Mouse (Mus musculus) stomach, postnatal 0 days (tissue): Measurements from ENCODE around the gene Parp11. TPM values are rescaled to one million over a fixed set of nuclear protein-coding genes. Genes with fewer than 3 reads are reported as not detected.

Experiments
- ATAC-seq: fragments of 200-750 bp; cut with Nextera tagmentation; 2 replicates; pipeline ENCODE4 v1.8.0; 2017; ENCODE audit not compliant: low FRiP score, low TSS enrichment
- DNase-seq: peaks from one replicate; pipeline ENCODE4 v3.0.0-alpha.2; 2016; ENCODE audit warnings: low spot score
- H3K27ac ChIP-seq: fragments of 300-500 bp; sonication (generic); replicated peaks from 2 replicates; pipeline ENCODE4 v1.5.1; 2014; ENCODE audit warnings: mild to moderate bottlenecking, control low read depth
- H3K27me3 ChIP-seq: fragments of 300-500 bp; sonication (generic); 2 replicates; pipeline ENCODE4 v1.6.1; 2014; ENCODE audit warnings: low read length; ENCODE audit not compliant: control insufficient read depth, insufficient read depth
- H3K36me3 ChIP-seq: fragments of 300-500 bp; sonication (generic); 2 replicates; pipeline ENCODE4 v1.6.1; 2014; ENCODE audit warnings: low read length, mixed read lengths; ENCODE audit not compliant: control insufficient read depth, insufficient read depth
- H3K4me1 ChIP-seq: fragments of 300-500 bp; sonication (generic); replicated peaks from 2 replicates; pipeline ENCODE4 v1.6.1; 2014; ENCODE audit warnings: antibody characterized with exemption; ENCODE audit not compliant: control insufficient read depth, insufficient read depth
- H3K4me2 ChIP-seq: fragments of 300-500 bp; sonication (generic); replicated peaks from 2 replicates; pipeline ENCODE4 v1.6.1; 2014; ENCODE audit warnings: low read depth, mild to moderate bottlenecking, control low read depth, moderate library complexity
- H3K4me3 ChIP-seq: fragments of 300-500 bp; sonication (generic); 2 replicates; pipeline ENCODE4 v1.5.1; 2014; ENCODE audit warnings: low read depth, low read length, control low read depth
- H3K9ac ChIP-seq: fragments of 300-500 bp; sonication (generic); 2 replicates; pipeline ENCODE4 v1.6.1; 2014; ENCODE audit warnings: mild to moderate bottlenecking, low read length, control low read depth, mixed read lengths
- H3K9me3 ChIP-seq: fragments of 300-500 bp; sonication (generic); 2 replicates; pipeline ENCODE4 v1.6.1; 2016; ENCODE audit warnings: low read length; ENCODE audit not compliant: control insufficient read depth
- CTCF ChIP-seq: IDR thresholded peaks from 2 replicates; pipeline ENCODE4 v1.5.1; 2016; ENCODE audit warnings: antibody characterized with exemption, low read depth, mild to moderate bottlenecking, moderate library complexity
- EP300 ChIP-seq: optimal IDR thresholded peaks from 2 replicates; pipeline ENCODE3; 2016; ENCODE audit warnings: antibody characterized with exemption
- WGBS: fragments of 180-500 bp; shearing (Covaris S2); extraction: QIAGEN DNeasy Blood & Tissue Kit; methylation state at CpG from one replicate; pipeline ENCODE4 v1.1.7; 2014; 5-methylcytosine and 5-hydroxymethylcytosine counted together
- polyA plus RNA-seq: library from polyadenylated mRNA; unstranded; fragments of >200 nt; fragmentation: Nextera tagmentation; extraction: Ambion mirVana; gene quantifications from 2 replicates; pipeline ENCODE4 v1.2.1, GENCODE M21; 2015

Parp11 gene
- polyA plus RNA-seq, 1 experiment from 2014 or later, result 7.7 TPM

GRCm38 (mm10) chr6:127531412-127532205 is 85.0 kb downstream of the Parp11 start:
- Histone ChIP-seq H3K4me1 (no peaks in the 10 kb centered on the region), H3K27ac (no peak overlapping the region), H3K36me3 (no peaks in the 10 kb centered on the region), H3K9me3 (no peaks in the 10 kb centered on the region), H3K4me3 (no peak overlapping the region), H3K9ac (no peak overlapping the region), H3K27me3 (no peaks in the 10 kb centered on the region), H3K4me2 (no peak overlapping the region)
- 58% methylated on average over 3 of the region's 3 CpGs for WGBS
- no peak for ATAC-seq
- no peak for TF ChIP-seq EP300
- no peak for DNase-seq

- H3K4me3 ChIP-seq, result no peak overlapping the region
- H3K4me2 ChIP-seq, result no peak overlapping the region
- TF ChIP-seq CTCF, result no peak
- no peak for TF ChIP-seq EP300
- H3K27ac ChIP-seq, result no peak overlapping the region
- H3K9me3 ChIP-seq, result no peaks in the 10 kb centered on the region
- H3K9ac ChIP-seq, result no peak overlapping the region
- DNase-seq (no peak), ATAC-seq (no peak)
- no peaks in the 10 kb centered on the region for H3K27me3 ChIP-seq
- H3K4me1 ChIP-seq, result no peaks in the 10 kb centered on the region
- WGBS, result 86% methylated on average over 5 of the region's 5 CpGs
- H3K36me3 ChIP-seq, result no peaks in the 10 kb centered on the region
Measured at GRCm38 (mm10) chr6:127532304-127532703, 85.7 kb downstream of the Parp11 start.

- Histone ChIP-seq H3K36me3 (no peaks in the 10 kb centered on the region), H3K4me3 (no peak overlapping the region), H3K4me1 (no peaks in the 10 kb centered on the region), H3K9ac (no peak overlapping the region), H3K27ac (no peak overlapping the region), H3K27me3 (no peaks in the 10 kb centered on the region), H3K9me3 (no peaks in the 10 kb centered on the region), H3K4me2 (no peak overlapping the region)
- no peak for DNase-seq
- TF ChIP-seq EP300 (no peak), CTCF (no peak)
- WGBS, result 72% methylated on average over 5 of the region's 5 CpGs
- no peak for ATAC-seq
Measured at GRCm38 (mm10) chr6:127533766-127534165, 87.1 kb downstream of the Parp11 start.

- ATAC-seq (no peak), DNase-seq (no peak)
- Histone ChIP-seq H3K4me1 (no peaks in the 10 kb centered on the region), H3K27me3 (no peaks in the 10 kb centered on the region), H3K9ac (no peak overlapping the region), H3K9me3 (no peaks in the 10 kb centered on the region), H3K36me3 (no peaks in the 10 kb centered on the region), H3K4me2 (no peak overlapping the region), H3K4me3 (no peak overlapping the region), H3K27ac (no peak overlapping the region)
- no peak for TF ChIP-seq EP300
- TF ChIP-seq CTCF, result no peak
- WGBS, result 67% methylated on average over 7 of the region's 7 CpGs
Measured at GRCm38 (mm10) chr6:127537035-127537434, 90.4 kb downstream of the Parp11 start.

DNA sequence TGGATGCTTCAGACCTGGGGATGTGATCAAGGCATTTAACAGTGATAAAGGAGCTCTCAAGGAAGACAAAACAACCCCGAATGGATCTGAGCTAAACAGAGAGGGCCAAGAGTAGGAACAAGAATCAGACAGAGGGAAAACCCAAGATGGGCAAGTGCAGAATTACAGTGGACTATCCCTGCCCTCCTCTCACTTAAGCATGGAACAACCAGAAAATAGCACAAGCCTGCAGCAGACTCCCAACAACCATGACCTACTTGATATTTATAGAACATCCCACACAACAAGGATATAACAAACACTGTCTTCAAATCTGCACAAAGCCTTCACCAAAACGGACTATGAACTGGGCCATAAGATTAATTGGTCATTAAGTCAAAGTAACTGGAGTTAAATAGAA is 91.5 kb downstream of the Parp11 start:
- 66% methylated on average over 2 of the region's 2 CpGs for WGBS
- no peak for ATAC-seq
- TF ChIP-seq EP300, result no peak
- no peak for TF ChIP-seq CTCF

GRCm38 (mm10) chr6:127539226-127539625 is 92.6 kb downstream of the Parp11 start:
- H3K9me3 ChIP-seq, result no peaks in the 10 kb centered on the region
- H3K27ac ChIP-seq, result no peak overlapping the region
- ATAC-seq (no peak), DNase-seq (no peak)
- H3K4me1 ChIP-seq, result no peaks in the 10 kb centered on the region
- 93% methylated on average over 4 of the region's 4 CpGs for WGBS
- no peak for TF ChIP-seq CTCF
- TF ChIP-seq EP300, result no peak
- H3K9ac ChIP-seq, result no peak overlapping the region
- H3K4me3 ChIP-seq, result no peak overlapping the region
- H3K36me3 ChIP-seq, result no peaks in the 10 kb centered on the region
- no peak overlapping the region for H3K4me2 ChIP-seq
- H3K27me3 ChIP-seq, result no peaks in the 10 kb centered on the region

More for the DNA sequence above, 91.5 kb downstream of the Parp11 start:
- Histone ChIP-seq H3K4me1 (no peaks in the 10 kb centered on the region), H3K4me2 (no peak overlapping the region), H3K36me3 (no peaks in the 10 kb centered on the region), H3K27ac (no peak overlapping the region), H3K4me3 (no peak overlapping the region), H3K27me3 (no peaks in the 10 kb centered on the region), H3K9ac (no peak overlapping the region), H3K9me3 (no peaks in the 10 kb centered on the region)
- no peak for DNase-seq
